Mouse (Mus musculus): ENCODE measurements around the gene Adrm1. TPM values are rescaled to one million over a fixed set of nuclear protein-coding genes. Genes with fewer than 3 reads are reported as not detected.
A peak's percentile ranks its signal among the peaks of the same experiment; 100 is the strongest.

Adrm1 gene
- total RNA-seq, 2 experiments from 2014 or later, result 86.6 to 89.7 TPM

GRCm38 (mm10) chr2:180216921-180217320 lies 45.6 kb downstream of the Adrm1 start:
- DNase-seq, result no peak
- intact Hi-C loops (cut with DNase I), result no loop called here

GRCm38 (mm10) chr2:180217587-180217986 lies 46.3 kb downstream of the Adrm1 start:
- intact Hi-C loops (cut with DNase I), result no loop called here

GRCm38 (mm10) chr2:180218241-180218640 lies 47.0 kb downstream of the Adrm1 start:
- DNase-seq, result no peak
- intact Hi-C loops (cut with DNase I), result no loop called here

More at GRCm38 (mm10) chr2:180217587-180217986, 46.3 kb downstream of the Adrm1 start:
- DNase-seq, result peak; percentile 80

- intact Hi-C loops (cut with DNase I), result no loop called here
- DNase-seq, result peak in 1 of 2 experiments; percentile 48
Measured at GRCm38 (mm10) chr2:180218677-180219076, 47.4 kb downstream of the Adrm1 start.

- intact Hi-C loops (cut with DNase I), result no loop called here
- DNase-seq, result no peak
Measured at GRCm38 (mm10) chr2:180219145-180219943, 48.1 kb downstream of the Adrm1 start.

- intact Hi-C loops (cut with DNase I), result no loop called here
- DNase-seq, result no peak
Measured at GRCm38 (mm10) chr2:180220165-180220564, 48.9 kb downstream of the Adrm1 start.

- DNase-seq, result no peak
- intact Hi-C loops (cut with DNase I), result no loop called here
Measured at GRCm38 (mm10) chr2:180221051-180221450, 49.8 kb downstream of the Adrm1 start.

GRCm38 (mm10) chr2:180222250-180222649 lies 51.0 kb downstream of the Adrm1 start:
- DNase-seq, result peak in 1 of 2 experiments; percentile 26
- intact Hi-C loops (cut with DNase I), result no loop called here

GRCm38 (mm10) chr2:180224647-180225043 lies 53.4 kb downstream of the Adrm1 start:
- DNase-seq, result no peak
- intact Hi-C loops (cut with DNase I), result no loop called here

GRCm38 (mm10) chr2:180225044-180225761 lies 53.9 kb downstream of the Adrm1 start:
- intact Hi-C loops (cut with DNase I), result no loop called here
- DNase-seq, result peak in 1 of 2 experiments; percentile 57

Small RNA genes lying within 50 kb of the gene (microRNA-seq; reads per million reads assigned to microRNA genes)
- gene Mir7005 (ENCODE audit: borderline number of aligned reads in 2 of 2), result 0 reads per million in 2 experiments

Other genes with a start within 250 kb of the Adrm1 start
- gene Taf4, start 194.8 kb upstream of the Adrm1 start, total RNA-seq (2021), result 10 to 100 TPM; 15.5 to 21.3 TPM
- gene Lsm14b, start 146.5 kb upstream of the Adrm1 start, total RNA-seq (2021), result 10 to 100 TPM; 64.3 to 64.7 TPM
- gene Psma7, start 129.1 kb upstream of the Adrm1 start, total RNA-seq (2021), result 100 to 1,000 TPM; 166 to 176 TPM
- gene Ss18l1, start 129.0 kb upstream of the Adrm1 start, total RNA-seq (2021), result 1 to 10 TPM; 2.0 to 2.4 TPM
- gene Mtg2, start 100.9 kb upstream of the Adrm1 start, total RNA-seq (2021), result 10 to 100 TPM; 27.1 to 30.0 TPM
- gene Hrh3, start 67.0 kb upstream of the Adrm1 start, total RNA-seq (2021), result under 1 TPM in 1 of 2 experiments, not detected in 1; 0.19 TPM
- gene Osbpl2, start 52.2 kb upstream of the Adrm1 start, total RNA-seq (2021), result 10 to 100 TPM; 36.0 to 36.2 TPM
- gene Lama5, start 54.4 kb downstream of the Adrm1 start, total RNA-seq (2021), result 10 to 100 TPM; 70.7 to 76.3 TPM
- gene Rps21, start 85.9 kb downstream of the Adrm1 start, total RNA-seq (2021), result 100 to 1,000 TPM; 500 to 574 TPM
- gene Cables2, start 102.0 kb downstream of the Adrm1 start, total RNA-seq (2021), result 10 to 100 TPM; 11.2 to 13.5 TPM
- gene Rbbp8nl, start 118.4 kb downstream of the Adrm1 start, total RNA-seq (2021), result not detected
- 1 to 10 TPM in 1 of 2 experiments, under 1 TPM in 1; 0.65 to 1.1 TPM for gene Gata5, start 163.2 kb downstream of the Adrm1 start, total RNA-seq (2021)